Mouse (Mus musculus) layer of hippocampus, adult 8-10 months (tissue): ENCODE data around the gene Bzw1. TPM values are rescaled to one million over a fixed set of nuclear protein-coding genes. Genes with fewer than 3 reads are reported as not detected.
A peak's percentile ranks its signal among the peaks of the same experiment; 100 is the strongest.
"Not testable (repeated sequence)": the region's sequence is repeated elsewhere in the genome, so short reads cannot be mapped to it uniquely, and the experiment has no call there.

Experiments used
- DNase-seq, 2 experiments: peaks; one replicate each; pipeline ENCODE4 v3.0.0; 2022; ENCODE audit warnings: low spot score in 2 of 2
- total RNA-seq, 4 experiments: library from RNA; stranded (reverse); gene quantifications; 2 replicates each; pipeline ENCODE4 v1.2.4; 2022

Gene Bzw1
- total RNA-seq = 100 to 1,000 TPM; 104 to 124 (median 112) TPM

GRCm38 (mm10) chr1:58392652-58393283 is at the start of gene Bzw1:
Bzw1 (plus strand) TSS chr1:58392898.
- DNase-seq = peak; percentile 80 to 91

- no peak for DNase-seq
Measured at GRCm38 (mm10) chr1:58343861-58344260, 48.8 kb upstream of the Bzw1 start.

- DNase-seq = no peak
Measured at GRCm38 (mm10) chr1:58344570-58344969, 48.1 kb upstream of the Bzw1 start.

- no peak for DNase-seq
Measured at GRCm38 (mm10) chr1:58346159-58346558, 46.5 kb upstream of the Bzw1 start.

GRCm38 (mm10) chr1:58348712-58349111 is 44.0 kb upstream of the Bzw1 start:
- no peak for DNase-seq

- DNase-seq = no peak
Measured at GRCm38 (mm10) chr1:58353238-58353893, 39.3 kb upstream of the Bzw1 start.

- DNase-seq = peak; percentile 41 to 42
Measured at GRCm38 (mm10) chr1:58358958-58359901, 33.5 kb upstream of the Bzw1 start.

GRCm38 (mm10) chr1:58362296-58362695 is 30.4 kb upstream of the Bzw1 start:
- DNase-seq = no peak

- no peak for DNase-seq
Measured at GRCm38 (mm10) chr1:58364551-58364950, 28.1 kb upstream of the Bzw1 start.

GRCm38 (mm10) chr1:58365829-58366228 is 26.9 kb upstream of the Bzw1 start:
- no peak for DNase-seq

GRCm38 (mm10) chr1:58366737-58367471 is 25.8 kb upstream of the Bzw1 start:
- no peak for DNase-seq

GRCm38 (mm10) chr1:58369716-58370115 is 23.0 kb upstream of the Bzw1 start:
- no peak for DNase-seq

- not testable (repeated sequence) for DNase-seq
Measured at GRCm38 (mm10) chr1:58374266-58374665, 18.4 kb upstream of the Bzw1 start.

- DNase-seq = no peak
Measured at GRCm38 (mm10) chr1:58375574-58376147, 17.0 kb upstream of the Bzw1 start.

GRCm38 (mm10) chr1:58382586-58383281 is 10.0 kb upstream of the Bzw1 start:
- no peak for DNase-seq

- DNase-seq = no peak
Measured at GRCm38 (mm10) chr1:58391421-58392267, 1.1 kb upstream of the Bzw1 start.

GRCm38 (mm10) chr1:58392268-58392651 is 438 bp upstream of the Bzw1 start:
- DNase-seq = peak in 1 of 2 experiments; percentile 13

- peak; percentile 26 to 41 for DNase-seq
Measured at GRCm38 (mm10) chr1:58393284-58394195, 842 bp downstream of the Bzw1 start.
